Mouse (Mus musculus): ENCODE measurements around the gene Mrto4. TPM values are rescaled to one million over a fixed set of nuclear protein-coding genes. Genes with fewer than 3 reads are reported as not detected.

Gene Mrto4
- 73.8 and 88.0 TPM in 2 replicates for polyA plus RNA-seq (2021; fragmentation: Nextera tagmentation)
- long read RNA-seq, experiment 1, transcript Mrto4-202 (8 exons, 1,221 nt): major isoform, 80 of 97 reads
- long read RNA-seq, experiment 1, partial matches to known transcripts: 1 of 97 reads
- long read RNA-seq, experiment 1, other reads (novel, unspliced or antisense): 15 of 97 reads
- long read RNA-seq, experiment 2, transcript Mrto4-202 (8 exons, 1,221 nt): major isoform, 67 of 82 reads
- long read RNA-seq, experiment 2, partial matches to known transcripts: 11 of 82 reads
- long read RNA-seq, experiment 2, other reads (novel, unspliced or antisense): 4 of 82 reads

DNA sequence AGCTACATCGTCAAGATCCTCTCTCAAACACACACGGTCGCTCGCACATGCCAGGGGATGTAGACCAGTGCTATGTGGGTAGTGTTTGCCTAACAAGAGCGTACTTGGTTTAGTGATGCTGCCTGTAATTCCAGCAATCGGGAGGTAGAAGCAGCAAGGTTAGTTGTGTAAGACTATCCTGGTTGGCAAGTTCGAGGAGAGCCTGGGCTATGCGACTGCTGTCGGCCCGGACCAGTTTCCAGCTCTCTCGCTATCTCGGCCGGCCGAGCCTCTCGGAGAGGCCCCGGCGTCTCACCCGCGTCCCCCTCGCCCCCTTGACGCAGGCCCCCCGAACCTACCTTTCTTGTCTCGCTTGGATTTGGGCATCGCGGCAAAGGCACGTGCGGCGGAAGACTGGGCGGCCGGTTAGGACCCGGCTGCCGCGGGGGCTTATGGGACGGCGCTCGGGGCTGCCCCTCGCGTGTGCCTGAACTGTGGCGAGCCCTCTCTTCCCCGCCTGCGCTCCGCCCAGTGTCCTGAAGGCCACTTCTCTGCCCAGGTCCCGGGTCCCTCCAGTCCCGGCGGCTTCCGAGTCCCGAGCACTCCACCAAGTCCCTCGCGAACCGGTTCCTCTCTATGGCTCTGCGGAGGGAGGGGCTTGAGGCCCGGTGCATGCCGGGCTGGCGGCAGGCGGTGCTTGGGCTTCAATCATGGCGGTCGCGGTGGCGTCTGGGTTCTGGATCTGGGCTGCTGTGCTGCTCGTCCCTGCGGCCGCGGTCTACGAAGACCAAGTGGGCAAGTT lies at the start of gene Mrto4, which contains the start of the genes Emc1 and Ubr4:
TSS of gene Mrto4 (minus strand) at position 646 of the 781 bp plus-strand sequence.
TSS of gene Emc1 (plus strand) at position 657 of the 781 bp plus-strand sequence.
TSS of gene Ubr4 (plus strand) at position 679 of the 781 bp plus-strand sequence.

DNA sequence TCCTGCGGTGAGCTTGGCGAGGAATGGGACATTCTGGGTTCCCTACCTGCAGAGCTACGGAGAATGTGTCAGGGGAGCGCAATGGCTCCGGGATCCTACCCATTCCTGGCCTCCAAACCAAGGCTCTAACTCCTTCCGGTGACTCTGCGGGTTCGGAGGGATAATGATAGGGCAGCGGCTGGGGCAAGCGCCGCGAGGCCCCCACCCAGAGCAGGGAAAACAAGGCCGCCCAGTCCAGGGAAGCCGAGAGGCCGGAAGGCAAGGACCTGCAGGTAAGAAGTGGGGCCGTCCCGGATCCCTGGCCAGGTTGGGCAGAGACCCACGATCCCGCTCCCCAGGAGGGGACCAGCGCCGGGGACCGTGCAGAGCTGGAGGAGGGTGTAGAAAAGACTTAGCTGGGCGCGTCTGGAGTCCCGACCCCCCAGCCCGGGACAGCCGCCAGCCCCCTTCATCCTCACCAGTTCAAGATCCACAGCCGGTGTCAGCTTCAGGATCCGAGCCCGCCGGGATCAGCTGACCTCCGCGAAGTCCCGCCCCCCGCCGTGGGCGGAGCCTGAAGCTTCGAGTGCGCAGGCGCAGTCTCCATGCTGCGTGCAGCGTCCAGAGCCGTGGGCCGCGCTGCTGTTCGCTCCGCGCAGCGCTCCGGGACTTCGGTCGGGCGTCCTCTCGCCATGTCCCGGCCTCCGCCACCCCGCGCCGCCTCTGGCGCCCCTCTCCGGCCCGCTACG lies 42.0 kb downstream of the Mrto4 start, which contains the start of the genes Pqlc2 and Akr7a5:
TSS of gene Pqlc2 (minus strand) at position 538 of the 728 bp plus-strand sequence.
TSS of gene Akr7a5 (plus strand) at position 574 of the 728 bp plus-strand sequence.

Other genes with a start within 250 kb of the Mrto4 start
- gene Minos1, start 221.5 kb downstream of the Mrto4 start, polyA plus RNA-seq (2021; fragmentation: Nextera tagmentation): 599 and 747 TPM in 2 replicates
- 325 and 348 TPM in 2 replicates for gene Capzb, start 159.7 kb downstream of the Mrto4 start, polyA plus RNA-seq (2021; fragmentation: Nextera tagmentation)
- gene Pqlc2, start 41.9 kb downstream of the Mrto4 start, polyA plus RNA-seq (2021; fragmentation: Nextera tagmentation): 6.6 and 11.3 TPM in 2 replicates
- 52.0 and 54.3 TPM in 2 replicates for gene Akr7a5, start 41.8 kb downstream of the Mrto4 start, polyA plus RNA-seq (2021; fragmentation: Nextera tagmentation)
- gene Emc1, start within 50 bp of the Mrto4 start, polyA plus RNA-seq (2021; fragmentation: Nextera tagmentation): 32.2 and 35.6 TPM in 2 replicates
- 19.1 and 33.7 TPM in 2 replicates for gene Ubr4, start within 50 bp of the Mrto4 start, polyA plus RNA-seq (2021; fragmentation: Nextera tagmentation)
- gene Iffo2, start 178.0 kb upstream of the Mrto4 start, polyA plus RNA-seq (2021; fragmentation: Nextera tagmentation): 0.99 and 1.4 TPM in 2 replicates